Mouse (Mus musculus): ENCODE results near the gene Triap1. TPM values are rescaled to one million over a fixed set of nuclear protein-coding genes. Genes with fewer than 3 reads are reported as not detected.

Gene Triap1
- polyA plus RNA-seq, 1 experiment: 7.6 TPM

GRCm38 (mm10) chr5:115327610-115328548, 13.1 kb upstream of the Triap1 start:
- H3K36me3 ChIP-seq (replicated peaks; ENCODE audit: low read length): peaks cover 48% of the 10 kb centered on the region
- H3K4me3 ChIP-seq (replicated peaks): peak overlapping the region; percentile 100
- H3K4me1 ChIP-seq: peaks cover 58% of the 10 kb centered on the region
- H3K27me3 ChIP-seq (replicated peaks): no peaks in the 10 kb centered on the region
- no peak for TF ChIP-seq FLI1 (IDR thresholded peaks at IDR 0.05; ENCODE audit: low read length)
- H3K9me3 ChIP-seq: no peaks in the 10 kb centered on the region

- Histone ChIP-seq H3K4me3 (replicated peaks) (no peak overlapping the region), H3K36me3 (replicated peaks; ENCODE audit: low read length) (peaks cover 74% of the 10 kb centered on the region)
- TF ChIP-seq FLI1 (IDR thresholded peaks at IDR 0.05; ENCODE audit: low read length) (no peak), GATA1 (IDR thresholded peaks at IDR 0.05; ENCODE audit: borderline replicate concordance, low read length) (no peak)
Observed at GRCm38 (mm10) chr5:115330955-115331354, 10.1 kb upstream of the Triap1 start.

GRCm38 (mm10) chr5:115333626-115334025, 7.4 kb upstream of the Triap1 start:
- TF ChIP-seq FLI1 (IDR thresholded peaks at IDR 0.05; ENCODE audit: low read length): no peak
- no peak for TF ChIP-seq GATA1 (IDR thresholded peaks at IDR 0.05; ENCODE audit: borderline replicate concordance, low read length)
- peaks cover 94% of the 10 kb centered on the region for H3K36me3 ChIP-seq (replicated peaks; ENCODE audit: low read length)
- H3K27me3 ChIP-seq (replicated peaks): no peaks in the 10 kb centered on the region
- H3K4me1 ChIP-seq: peaks cover 82% of the 10 kb centered on the region
- H3K4me3 ChIP-seq (replicated peaks): peak overlapping the region; percentile 69
- no peaks in the 10 kb centered on the region for H3K9me3 ChIP-seq

More at GRCm38 (mm10) chr5:115330955-115331354, 10.1 kb upstream of the Triap1 start:
- H3K27me3 ChIP-seq (replicated peaks): no peaks in the 10 kb centered on the region
- peaks cover 82% of the 10 kb centered on the region for H3K4me1 ChIP-seq
- no peaks in the 10 kb centered on the region for H3K9me3 ChIP-seq

GRCm38 (mm10) chr5:115340007-115340406, 1.0 kb upstream of the Triap1 start:
- Histone ChIP-seq H3K27me3 (replicated peaks) (no peaks in the 10 kb centered on the region), H3K36me3 (replicated peaks; ENCODE audit: low read length) (peaks cover 63% of the 10 kb centered on the region), H3K4me1 (peaks cover 57% of the 10 kb centered on the region), H3K4me3 (replicated peaks) (peak overlapping the region; percentile 94), H3K9me3 (no peaks in the 10 kb centered on the region)
- TF ChIP-seq FLI1 (IDR thresholded peaks at IDR 0.05; ENCODE audit: low read length): no peak
- TF ChIP-seq GATA1 (IDR thresholded peaks at IDR 0.05; ENCODE audit: borderline replicate concordance, low read length): no peak

- no peaks in the 10 kb centered on the region for H3K9me3 ChIP-seq
- TF ChIP-seq GATA1 (IDR thresholded peaks at IDR 0.05; ENCODE audit: borderline replicate concordance, low read length): no peak
- TF ChIP-seq FLI1 (IDR thresholded peaks at IDR 0.05; ENCODE audit: low read length): no peak
- peaks cover 54% of the 10 kb centered on the region for H3K4me1 ChIP-seq
- H3K4me3 ChIP-seq (replicated peaks): peak overlapping the region; percentile 94
- peaks cover 63% of the 10 kb centered on the region for H3K36me3 ChIP-seq (replicated peaks; ENCODE audit: low read length)
- no peaks in the 10 kb centered on the region for H3K27me3 ChIP-seq (replicated peaks)
Observed at GRCm38 (mm10) chr5:115341314-115342165, 515 bp downstream of the Triap1 start.

GRCm38 (mm10) chr5:115347564-115347963, 6.5 kb downstream of the Triap1 start:
- Histone ChIP-seq H3K36me3 (replicated peaks; ENCODE audit: low read length) (peaks cover 44% of the 10 kb centered on the region), H3K4me3 (replicated peaks) (peak overlapping the region; percentile 97), H3K27me3 (replicated peaks) (peaks cover 2% of the 10 kb centered on the region), H3K9me3 (peaks cover 4% of the 10 kb centered on the region; the same call in 1 of the 2 replicates), H3K4me1 (peaks cover 39% of the 10 kb centered on the region)
- no peak for TF ChIP-seq FLI1 (IDR thresholded peaks at IDR 0.05; ENCODE audit: low read length)
- no peak for TF ChIP-seq GATA1 (IDR thresholded peaks at IDR 0.05; ENCODE audit: borderline replicate concordance, low read length)

- no peak for TF ChIP-seq GATA1 (IDR thresholded peaks at IDR 0.05; ENCODE audit: borderline replicate concordance, low read length)
- Histone ChIP-seq H3K4me3 (replicated peaks) (peak within 1 kb of the TSS; percentile 97), H3K36me3 (replicated peaks; ENCODE audit: low read length) (peaks cover 33% of the 10 kb centered on the region), H3K9me3 (peaks cover 4% of the 10 kb centered on the region; the same call in 1 of the 2 replicates), H3K27me3 (replicated peaks) (peaks cover 6% of the 10 kb centered on the region), H3K4me1 (peaks cover 35% of the 10 kb centered on the region)
Observed at GRCm38 (mm10) chr5:115348546-115349224, 7.7 kb downstream of the Triap1 start, which contains the start of gene Cox6a1. Gene Cox6a1, minus strand, starts transcription at chr5:115348981.

- peaks cover 28% of the 10 kb centered on the region for H3K36me3 ChIP-seq (replicated peaks; ENCODE audit: low read length)
- peak overlapping the region; percentile 97 for H3K4me3 ChIP-seq (replicated peaks)
- no peak for TF ChIP-seq FLI1 (IDR thresholded peaks at IDR 0.05; ENCODE audit: low read length)
- TF ChIP-seq GATA1 (IDR thresholded peaks at IDR 0.05; ENCODE audit: borderline replicate concordance, low read length): no peak
- peaks cover 4% of the 10 kb centered on the region; the same call in 1 of the 2 replicates for H3K9me3 ChIP-seq
- H3K4me1 ChIP-seq: peaks cover 35% of the 10 kb centered on the region
- peaks cover 9% of the 10 kb centered on the region for H3K27me3 ChIP-seq (replicated peaks)
Observed at GRCm38 (mm10) chr5:115349225-115349555, 8.2 kb downstream of the Triap1 start.

- Histone ChIP-seq H3K36me3 (replicated peaks; ENCODE audit: low read length) (peaks cover 6% of the 10 kb centered on the region), H3K9me3 (peaks cover 4% of the 10 kb centered on the region; the same call in 1 of the 2 replicates), H3K4me3 (replicated peaks) (no peak overlapping the region), H3K4me1 (peaks cover 21% of the 10 kb centered on the region), H3K27me3 (replicated peaks) (peaks cover 23% of the 10 kb centered on the region)
- TF ChIP-seq FLI1 (IDR thresholded peaks at IDR 0.05; ENCODE audit: low read length) (no peak), GATA1 (IDR thresholded peaks at IDR 0.05; ENCODE audit: borderline replicate concordance, low read length) (no peak)
Observed at GRCm38 (mm10) chr5:115351348-115351747, 10.3 kb downstream of the Triap1 start.

Measured in megakaryocyte, embryonic 14.5 days (primary cell).